ENCODE assay signal across 9 mouse cellular contexts in genomic region chr4:133688417-133689067, GRCm38 (mm10). TPM values are rescaled to one million over a fixed set of nuclear protein-coding genes. Genes with fewer than 3 reads are reported as not detected.
A peak's percentile ranks its signal among the peaks of the same experiment; 100 is the strongest.
DNase-seq lines count a peak whose midpoint lies in the region; ATAC-seq lines count a peak whose summit lies in the region.
"Had no signal": no experiment of that assay in that cellular context is flagged by ENCODE, and none has a peak within 500 bp of the region (broad histone marks: within the 10 kb centered on the region; RNA-seq: fewer than 3 reads in every experiment).

No protein-coding gene starts in this region.

- H3K4me1 ChIP-seq in embryonic facial prominence, embryonic 14.5 days (ENCODE audit: control insufficient read depth, insufficient read depth, low read length) = peaks cover 7% of the 10 kb centered on the region; the same call in 1 of the 2 replicates
- H3K4me1 ChIP-seq in embryonic facial prominence, embryonic 10.5 days = no peaks in the 10 kb centered on the region

- peak; percentile 35; the same call in 1 of the 2 replicates for ATAC-seq in embryonic facial prominence, embryonic 14.5 days (ENCODE audit: low read depth)

- WGBS in embryonic facial prominence, embryonic 14.5 days = 62% methylated on average over 7 of the region's 7 CpGs
- WGBS in embryonic facial prominence, embryonic 10.5 days = 88% methylated on average over 7 of the region's 7 CpGs

- H3K9ac ChIP-seq in embryonic facial prominence, embryonic 14.5 days (ENCODE audit: low read depth, low read length) = no peak overlapping the region
- H3K9ac ChIP-seq: embryonic facial prominence, embryonic 13.5 days had no signal

- H3K27ac ChIP-seq in embryonic facial prominence, embryonic 14.5 days (replicated peaks; ENCODE audit: low read depth, low read length) = no peak overlapping the region
- no peak overlapping the region for H3K27ac ChIP-seq in embryonic facial prominence, embryonic 10.5 days (replicated peaks)
- H3K27ac ChIP-seq: embryonic facial prominence, embryonic 13.5 days had no signal

- no peaks in the 10 kb centered on the region for H3K27me3 ChIP-seq in embryonic facial prominence, embryonic 14.5 days (replicated peaks; ENCODE audit: control insufficient read depth, insufficient read depth, low read length)
- H3K27me3 ChIP-seq in embryonic facial prominence, embryonic 10.5 days (replicated peaks; ENCODE audit: low read depth, poor library complexity, severe bottlenecking) = no peaks in the 10 kb centered on the region
- H3K27me3 ChIP-seq: embryonic facial prominence, embryonic 13.5 days had no signal

- no peak overlapping the region for H3K4me3 ChIP-seq in embryonic facial prominence, embryonic 14.5 days (ENCODE audit: low read depth, low read length)
- H3K4me3 ChIP-seq in embryonic facial prominence, embryonic 10.5 days = no peak overlapping the region
- H3K4me3 ChIP-seq: embryonic facial prominence, embryonic 13.5 days had no signal

- no peaks in the 10 kb centered on the region for H3K9me3 ChIP-seq in embryonic facial prominence, embryonic 14.5 days (ENCODE audit: control insufficient read depth, low read length)
- H3K9me3 ChIP-seq in embryonic facial prominence, embryonic 10.5 days = no peaks in the 10 kb centered on the region
- H3K9me3 ChIP-seq: embryonic facial prominence, embryonic 13.5 days had no signal

- peaks cover 98% of the 10 kb centered on the region for H3K36me3 ChIP-seq in embryonic facial prominence, embryonic 14.5 days (ENCODE audit: control insufficient read depth, insufficient read depth, low read length)
- peaks cover 100% of the 10 kb centered on the region for H3K36me3 ChIP-seq in embryonic facial prominence, embryonic 10.5 days (replicated peaks)

- H3K4me2 ChIP-seq in embryonic facial prominence, embryonic 14.5 days (ENCODE audit: low read depth, low read length) = no peak overlapping the region
- H3K4me2 ChIP-seq: embryonic facial prominence, embryonic 13.5 days had no signal

- intact Hi-C loops in heart, postnatal 14 days (cut with DNase I) = no loop called here

- DNase-seq in embryonic facial prominence, embryonic 14.5 days (ENCODE audit: low spot score) = peak; percentile 75
- no peak for DNase-seq in embryonic facial prominence, embryonic 10.5 days (ENCODE audit: low spot score)
- DNase-seq in right cerebral cortex, adult 2 months (ENCODE audit: low spot score in 2 of 2) = peak; percentile 39
- DNase-seq in right cerebral cortex, postnatal 25 days = no peak
- DNase-seq in heart, postnatal 14 days = peak; percentile 35 to 39
- peak; percentile 78 for DNase-seq in skeletal muscle tissue, adult 2 months (ENCODE audit: low read depth, low spot score)
- no peak for DNase-seq in embryo, embryonic 10 days (ENCODE audit: low spot score)
- DNase-seq in spleen, adult 12 weeks (ENCODE audit: low spot score) = no peak

RNA-seq across cellular contexts. Expression of gene Pigv, which starts 16.1 kb away (rescaled TPM):
- 8.4 and 11.3 TPM in 2 replicates for polyA plus RNA-seq in embryonic facial prominence, embryonic 14.5 days (2014; fragmentation: Nextera tagmentation; extraction: Ambion mirVana)
- 14.8 TPM in 2 replicates for polyA plus RNA-seq in embryonic facial prominence, embryonic 10.5 days (2016; fragmentation: Nextera tagmentation; extraction: Ambion mirVana)
- total RNA-seq in heart, postnatal 14 days (2021) = 10 to 100 TPM; 10.4 to 10.7 TPM

RNA-seq across cellular contexts. Expression of gene Zdhhc18, which starts 38.6 kb away (rescaled TPM):
- 2.1 and 3.7 TPM in 2 replicates for polyA plus RNA-seq in embryonic facial prominence, embryonic 14.5 days (2014; fragmentation: Nextera tagmentation; extraction: Ambion mirVana)
- 2.3 and 3.0 TPM in 2 replicates for polyA plus RNA-seq in embryonic facial prominence, embryonic 10.5 days (2016; fragmentation: Nextera tagmentation; extraction: Ambion mirVana)
- total RNA-seq in heart, postnatal 14 days (2021) = 10 to 100 TPM; 17.6 to 21.6 TPM

Comparison
In these comparisons a context has a peak if more than half of its experiments do, and no peak if none do; other contexts are left out.
1. DNase-seq: peak in embryonic facial prominence, embryonic 14.5 days (single experiment), right cerebral cortex, adult 2 months (2 of 2), heart, postnatal 14 days (2 of 2) and skeletal muscle tissue, adult 2 months (single experiment); none in embryonic facial prominence, embryonic 10.5 days (single experiment), right cerebral cortex, postnatal 25 days (single experiment), embryo, embryonic 10 days (single experiment) and spleen, adult 12 weeks (single experiment).